Mouse (Mus musculus) forebrain, embryonic 14.5 days (tissue): ENCODE data around the gene Pacsin1. TPM values are rescaled to one million over a fixed set of nuclear protein-coding genes. Genes with fewer than 3 reads are reported as not detected.

Experiments
- ATAC-seq: fragments of 200-750 bp; cut with Nextera tagmentation; 2 replicates; pipeline ENCODE4 v1.8.0; 2017; ENCODE audit warnings: mild to moderate bottlenecking, moderate library complexity
- DNase-seq: peaks from one replicate; pipeline ENCODE4 v3.0.0-alpha.2; 2015; ENCODE audit warnings: low spot score
- H3K27ac ChIP-seq: fragments of 300-500 bp; sonication (generic); 2 replicates; pipeline ENCODE4 v1.5.1; 2014; ENCODE audit warnings: low read depth, mild to moderate bottlenecking, control low read depth, low read length, moderate library complexity
- H3K27me3 ChIP-seq: fragments of 300-500 bp; sonication (generic); replicated peaks from 2 replicates; pipeline ENCODE4 v1.6.1; 2014; ENCODE audit warnings: low read length, control low read depth, mixed read lengths; ENCODE audit not compliant: control insufficient read depth, insufficient read depth
- H3K36me3 ChIP-seq: fragments of 300-500 bp; sonication (generic); 2 replicates; pipeline ENCODE4 v1.6.1; 2014; ENCODE audit warnings: low read length, control low read depth; ENCODE audit not compliant: control insufficient read depth, insufficient read depth
- H3K4me1 ChIP-seq: fragments of 300-500 bp; sonication (generic); 2 replicates; pipeline ENCODE4 v1.6.1; 2014; ENCODE audit warnings: antibody characterized with exemption, low read length, control low read depth; ENCODE audit not compliant: control insufficient read depth, insufficient read depth
- H3K4me2 ChIP-seq: fragments of 300-500 bp; sonication (generic); 2 replicates; pipeline ENCODE4 v1.6.1; 2014; ENCODE audit warnings: mild to moderate bottlenecking, control low read depth, low read length
- H3K4me3 ChIP-seq: fragments of 300-500 bp; sonication (generic); 2 replicates; pipeline ENCODE4 v1.5.1; 2014; ENCODE audit warnings: low read depth, low read length, control low read depth
- H3K9ac ChIP-seq: fragments of 300-500 bp; sonication (generic); 2 replicates; pipeline ENCODE4 v1.6.1; 2014; ENCODE audit warnings: mild to moderate bottlenecking, low read length, control low read depth, moderate library complexity
- H3K9me3 ChIP-seq: fragments of 300-500 bp; sonication (generic); replicated peaks from 2 replicates; pipeline ENCODE4 v1.6.1; 2016; ENCODE audit warnings: low read length, control low read depth, mixed read lengths; ENCODE audit not compliant: control insufficient read depth
- WGBS: fragments of 180-500 bp; shearing (Covaris S2); extraction: QIAGEN DNeasy Blood & Tissue Kit; methylation state at CpG from one replicate; pipeline ENCODE4 v1.1.7; 2014; 5-methylcytosine and 5-hydroxymethylcytosine counted together
- polyA plus RNA-seq: library from polyadenylated mRNA; unstranded; fragments of >200 nt; fragmentation: Nextera tagmentation; extraction: Ambion mirVana; gene quantifications from 2 replicates; pipeline ENCODE4 v1.2.1, GENCODE M21; 2014

Gene Pacsin1
- polyA plus RNA-seq, 1 experiment from 2014 or later = 22.2 TPM

- ATAC-seq (peak; percentile 74), DNase-seq (peak; percentile 72)
- H3K9me3 ChIP-seq = no peaks in the 10 kb centered on the region
- 41% methylated on average over 6 of the region's 6 CpGs for WGBS
- no peaks in the 10 kb centered on the region for H3K27me3 ChIP-seq
- peak overlapping the region; percentile 29; the same call in 1 of the 2 replicates for H3K9ac ChIP-seq
- H3K4me3 ChIP-seq = no peak overlapping the region
- no peaks in the 10 kb centered on the region for H3K36me3 ChIP-seq
- H3K27ac ChIP-seq = peak overlapping the region; percentile 81; the same call in 1 of the 2 replicates
- peak overlapping the region; percentile 28; the same call in 1 of the 2 replicates for H3K4me2 ChIP-seq
- H3K4me1 ChIP-seq = peaks cover 6% of the 10 kb centered on the region; the same call in 1 of the 2 replicates
Measured at GRCm38 (mm10) chr17:27643101-27643500, 12.2 kb upstream of the Pacsin1 start.

- DNase-seq (no peak), ATAC-seq (no peak)
- H3K27ac ChIP-seq = peak overlapping the region; percentile 33; the same call in 1 of the 2 replicates
- no peak overlapping the region for H3K4me3 ChIP-seq
- H3K36me3 ChIP-seq = no peaks in the 10 kb centered on the region
- 80% methylated on average over 9 of the region's 9 CpGs for WGBS
- no peaks in the 10 kb centered on the region for H3K9me3 ChIP-seq
- peaks cover 6% of the 10 kb centered on the region; the same call in 1 of the 2 replicates for H3K4me1 ChIP-seq
- H3K27me3 ChIP-seq = no peaks in the 10 kb centered on the region
- no peak overlapping the region for H3K9ac ChIP-seq
- H3K4me2 ChIP-seq = no peak overlapping the region
Measured at GRCm38 (mm10) chr17:27643756-27644155, 11.6 kb upstream of the Pacsin1 start.

- WGBS = 31% methylated on average over 2 of the region's 2 CpGs
Measured at GRCm38 (mm10) chr17:27644572-27644971, 10.7 kb upstream of the Pacsin1 start.

GRCm38 (mm10) chr17:27645807-27646206 is 9.5 kb upstream of the Pacsin1 start:
- Histone ChIP-seq H3K9me3 (no peaks in the 10 kb centered on the region), H3K27ac (no peak overlapping the region), H3K4me1 (peaks cover 6% of the 10 kb centered on the region; the same call in 1 of the 2 replicates), H3K27me3 (no peaks in the 10 kb centered on the region), H3K4me3 (no peak overlapping the region), H3K9ac (no peak overlapping the region), H3K4me2 (no peak overlapping the region), H3K36me3 (no peaks in the 10 kb centered on the region)
- 42% methylated on average over 7 of the region's 7 CpGs for WGBS
- no peak for DNase-seq
- no peak for ATAC-seq

More at GRCm38 (mm10) chr17:27644572-27644971, 10.7 kb upstream of the Pacsin1 start:
- Histone ChIP-seq H3K27me3 (no peaks in the 10 kb centered on the region), H3K4me1 (peaks cover 6% of the 10 kb centered on the region; the same call in 1 of the 2 replicates), H3K36me3 (no peaks in the 10 kb centered on the region), H3K27ac (no peak overlapping the region), H3K4me2 (no peak overlapping the region), H3K4me3 (no peak overlapping the region), H3K9me3 (no peaks in the 10 kb centered on the region), H3K9ac (no peak overlapping the region)
- no peak for DNase-seq
- ATAC-seq = no peak

- DNase-seq = peak; percentile 73
- Histone ChIP-seq H3K4me1 (no peaks in the 10 kb centered on the region), H3K27ac (no peak overlapping the region), H3K36me3 (no peaks in the 10 kb centered on the region), H3K9ac (no peak overlapping the region), H3K4me3 (no peak overlapping the region), H3K9me3 (no peaks in the 10 kb centered on the region), H3K4me2 (no peak overlapping the region), H3K27me3 (peaks cover 5% of the 10 kb centered on the region; the same call in 1 of the 2 replicates)
- ATAC-seq = no peak
- 9% methylated on average over 12 of the region's 12 CpGs for WGBS
Measured at GRCm38 (mm10) chr17:27650160-27650559, 5.1 kb upstream of the Pacsin1 start.

GRCm38 (mm10) chr17:27650586-27650985 is 4.7 kb upstream of the Pacsin1 start:
- ATAC-seq (no peak), DNase-seq (no peak)
- Histone ChIP-seq H3K9ac (no peak overlapping the region), H3K9me3 (no peaks in the 10 kb centered on the region), H3K4me3 (no peak overlapping the region), H3K27me3 (peaks cover 6% of the 10 kb centered on the region; the same call in 1 of the 2 replicates), H3K4me2 (no peak overlapping the region), H3K27ac (no peak overlapping the region), H3K36me3 (no peaks in the 10 kb centered on the region), H3K4me1 (peaks cover 1% of the 10 kb centered on the region; the same call in 1 of the 2 replicates)
- WGBS = 80% methylated on average over 13 of the region's 13 CpGs

GRCm38 (mm10) chr17:27652046-27652790 is 3.1 kb upstream of the Pacsin1 start:
- H3K4me2 ChIP-seq = no peak overlapping the region
- H3K27me3 ChIP-seq = peaks cover 15% of the 10 kb centered on the region
- WGBS = 89% methylated on average over 23 of the region's 23 CpGs
- no peaks in the 10 kb centered on the region for H3K9me3 ChIP-seq
- ATAC-seq (no peak), DNase-seq (no peak)
- no peak overlapping the region for H3K4me3 ChIP-seq
- H3K36me3 ChIP-seq = no peaks in the 10 kb centered on the region
- no peak overlapping the region for H3K27ac ChIP-seq
- H3K4me1 ChIP-seq = peaks cover 8% of the 10 kb centered on the region; the same call in 1 of the 2 replicates
- no peak overlapping the region for H3K9ac ChIP-seq

- DNase-seq = no peak
- Histone ChIP-seq H3K4me1 (peaks cover 8% of the 10 kb centered on the region; the same call in 1 of the 2 replicates), H3K27me3 (peaks cover 15% of the 10 kb centered on the region), H3K27ac (no peak overlapping the region), H3K9me3 (no peaks in the 10 kb centered on the region), H3K9ac (no peak overlapping the region), H3K36me3 (no peaks in the 10 kb centered on the region), H3K4me2 (no peak overlapping the region), H3K4me3 (no peak overlapping the region)
- WGBS = 81% methylated on average over 10 of the region's 10 CpGs
- ATAC-seq = no peak
Measured at GRCm38 (mm10) chr17:27653253-27653959, 1.9 kb upstream of the Pacsin1 start.
